Mouse (Mus musculus) heart, embryonic 14.5 days (tissue): ENCODE measurements at regions not wholly inside any gene's neighbourhood (a gene's known extent, or its start where the extent isn't known, plus 50 kb on each side); places are given as distances from the start of the nearest gene placed in this dataset.

Experiments
- ATAC-seq: fragments of 200-750 bp; cut with Nextera tagmentation; 2 replicates; pipeline ENCODE4 v1.8.0; 2017; ENCODE audit warnings: low read depth, moderate TSS enrichment; ENCODE audit not compliant: insufficient number of reproducible peaks, insufficient read depth, low FRiP score
- H3K27ac ChIP-seq, 2 experiments: fragments of 200-500 bp in 1 of 2; fragments of 300-500 bp in 1 of 2; sonication (generic) in 1 of 2; replicated peaks in 1 of 2; 2 replicates each; pipeline ENCODE4 v1.5.1; 2012 to 2014; ENCODE audit warnings: low read depth in 2 of 2, low read length in 2 of 2, control low read depth in 1 of 2, mild to moderate bottlenecking in 1 of 2, mixed read lengths in 1 of 2; ENCODE audit not compliant: control insufficient read depth in 1 of 2, insufficient read depth in 1 of 2
- H3K27me3 ChIP-seq: fragments of 300-500 bp; sonication (generic); 2 replicates; pipeline ENCODE4 v1.6.1; 2014; ENCODE audit warnings: mild to moderate bottlenecking, low read length, control low read depth; ENCODE audit not compliant: control insufficient read depth, insufficient read depth
- H3K36me3 ChIP-seq: fragments of 300-500 bp; sonication (generic); 2 replicates; pipeline ENCODE4 v1.6.1; 2014; ENCODE audit warnings: mild to moderate bottlenecking, control low read depth, low read length, mixed read lengths; ENCODE audit not compliant: control insufficient read depth, insufficient read depth
- H3K4me1 ChIP-seq, 2 experiments: fragments of 200-500 bp in 1 of 2; fragments of 300-500 bp in 1 of 2; sonication (generic) in 1 of 2; 2 replicates each; pipeline ENCODE4 v1.6.1; 2012 to 2014; ENCODE audit warnings: low read length in 2 of 2, control low read depth in 1 of 2, mixed read lengths in 1 of 2; ENCODE audit not compliant: control insufficient read depth in 2 of 2, insufficient read depth in 2 of 2
- H3K4me2 ChIP-seq: fragments of 300-500 bp; sonication (generic); 2 replicates; pipeline ENCODE4 v1.6.1; 2014; ENCODE audit warnings: mild to moderate bottlenecking, low read length
- H3K4me3 ChIP-seq, 2 experiments: fragments of 200-500 bp in 1 of 2; fragments of 300-500 bp in 1 of 2; sonication (generic) in 1 of 2; 2 replicates each; pipeline ENCODE4 v1.5.1; 2012 to 2014; ENCODE audit warnings: low read length in 2 of 2, mild to moderate bottlenecking in 2 of 2, control low read depth in 1 of 2, low read depth in 1 of 2, moderate library complexity in 1 of 2; ENCODE audit not compliant: control insufficient read depth in 1 of 2, insufficient read depth in 1 of 2
- H3K9ac ChIP-seq: fragments of 300-500 bp; sonication (generic); 2 replicates; pipeline ENCODE4 v1.6.1; 2014; ENCODE audit warnings: mild to moderate bottlenecking, low read length
- H3K9me3 ChIP-seq: fragments of 300-500 bp; sonication (generic); 2 replicates; pipeline ENCODE4 v1.6.1; 2016; ENCODE audit warnings: low read length, control low read depth; ENCODE audit not compliant: control insufficient read depth
- WGBS: fragments of 180-500 bp; shearing (Covaris S2); extraction: QIAGEN DNeasy Blood & Tissue Kit; methylation state at CpG from one replicate; pipeline ENCODE4 v1.1.7; 2014; 5-methylcytosine and 5-hydroxymethylcytosine counted together

DNA sequence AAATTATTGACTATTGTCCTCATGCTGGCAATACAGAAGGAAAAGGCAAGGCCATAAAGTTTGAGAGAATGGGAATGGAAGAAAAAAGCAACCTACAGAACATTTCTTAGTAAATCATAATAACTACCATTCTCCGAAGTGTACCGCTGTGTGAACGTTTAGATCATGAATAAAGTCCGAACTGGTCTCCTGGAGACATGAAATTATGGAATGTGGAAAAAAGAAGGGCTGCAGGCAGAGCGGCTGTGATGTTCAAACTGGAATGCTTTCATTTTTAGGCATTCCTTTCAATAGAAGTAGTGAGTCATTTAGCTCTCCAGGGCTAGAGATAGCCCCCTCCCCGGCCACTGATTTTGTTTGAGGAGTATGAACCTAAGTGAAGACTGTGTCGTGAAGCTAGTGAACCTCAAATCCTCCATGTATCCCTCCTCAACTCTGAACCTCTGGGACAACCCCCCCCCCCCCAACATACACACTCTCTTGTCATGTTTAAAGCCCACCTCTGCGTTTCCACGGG is 202.9 kb upstream of the Krr1 start:
- H3K9ac ChIP-seq, result no peak overlapping the region
- no peak overlapping the region for H3K27ac ChIP-seq
- H3K27me3 ChIP-seq, result no peaks in the 10 kb centered on the region
- no peaks in the 10 kb centered on the region for H3K9me3 ChIP-seq
- peaks cover 8 to 21% of the 10 kb centered on the region in 2 experiments for H3K4me1 ChIP-seq
- no peak overlapping the region for H3K4me3 ChIP-seq
- 71% methylated on average over 9 of the region's 9 CpGs for WGBS
- H3K4me2 ChIP-seq, result no peak overlapping the region
- H3K36me3 ChIP-seq, result no peaks in the 10 kb centered on the region
- ATAC-seq, result no peak

DNA sequence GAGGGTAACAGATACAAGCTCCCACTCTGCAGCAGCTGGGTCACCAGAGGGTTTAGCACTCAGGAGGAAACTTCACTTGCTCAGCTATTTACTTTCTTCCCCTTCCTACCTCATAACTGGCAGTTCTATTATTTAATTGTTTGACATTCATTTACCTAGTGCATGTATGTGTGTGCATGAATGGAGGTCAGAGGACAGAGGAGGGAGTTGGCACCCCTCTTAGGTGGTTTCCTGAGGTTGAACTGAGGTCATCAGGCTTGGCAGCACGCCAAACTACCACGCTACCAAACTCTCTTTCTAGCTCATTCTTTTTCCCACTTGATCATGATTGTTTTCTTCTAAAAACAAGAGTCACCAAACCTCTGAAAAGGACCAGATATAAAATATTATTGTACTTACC is 202.4 kb upstream of the Krr1 start:
- Histone ChIP-seq H3K27me3 (no peaks in the 10 kb centered on the region), H3K27ac (no peak overlapping the region), H3K9me3 (no peaks in the 10 kb centered on the region), H3K9ac (no peak overlapping the region), H3K4me2 (no peak overlapping the region), H3K36me3 (no peaks in the 10 kb centered on the region), H3K4me3 (no peak overlapping the region), H3K4me1 (peaks cover 8 to 21% of the 10 kb centered on the region in 2 experiments)
- ATAC-seq, result no peak
- 54% methylated on average over 2 of the region's 2 CpGs for WGBS

DNA sequence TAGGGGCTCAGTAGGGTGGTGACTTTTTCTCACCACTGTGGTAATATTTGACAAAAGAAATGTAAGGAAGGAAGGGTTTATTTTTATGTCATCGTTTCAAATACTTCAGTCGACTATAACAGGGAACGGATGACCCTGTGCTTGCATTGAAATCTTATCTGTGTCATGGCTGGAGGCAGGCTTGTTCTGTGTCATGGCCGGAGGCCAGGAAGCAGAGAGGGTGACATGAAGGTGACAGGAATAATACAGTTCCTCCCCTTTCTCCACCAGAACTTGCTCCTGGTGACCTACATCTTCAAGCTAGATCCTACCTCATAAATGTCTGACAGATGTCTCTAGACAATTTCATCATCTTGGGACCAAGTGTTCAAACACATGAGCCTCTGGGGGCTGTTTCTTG is 201.5 kb upstream of the Krr1 start:
- 9% methylated on average over 4 of the region's 4 CpGs for WGBS
- ATAC-seq, result no peak; the same call in 1 of the 2 replicates

DNA sequence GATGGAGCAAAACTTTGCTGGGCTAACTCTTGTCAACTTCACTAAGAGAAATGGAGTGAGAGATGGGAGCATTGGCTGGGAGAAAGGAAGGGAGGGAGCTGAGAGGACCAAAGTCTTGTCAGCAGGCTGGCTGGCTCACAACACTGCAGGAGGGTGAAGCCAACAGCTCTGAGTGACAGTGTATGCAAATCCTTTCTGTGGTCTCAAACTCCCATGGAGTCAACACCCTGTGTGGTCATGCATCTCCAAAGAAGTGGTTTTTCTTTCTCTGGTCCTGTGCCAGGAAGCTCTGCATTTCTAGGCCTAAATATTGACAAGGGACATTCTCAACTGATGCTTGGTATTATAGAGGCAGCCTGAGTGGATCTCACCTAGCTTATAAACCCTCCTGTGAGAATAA is 194.9 kb upstream of the Krr1 start:
- Histone ChIP-seq H3K36me3 (no peaks in the 10 kb centered on the region), H3K27me3 (no peaks in the 10 kb centered on the region), H3K9me3 (no peaks in the 10 kb centered on the region), H3K4me1 (no peaks in the 10 kb centered on the region), H3K4me3 (no peak overlapping the region), H3K4me2 (no peak overlapping the region), H3K9ac (no peak overlapping the region), H3K27ac (no peak overlapping the region)
- no peak for ATAC-seq

More for the DNA sequence above, 201.5 kb upstream of the Krr1 start:
- Histone ChIP-seq H3K4me2 (no peak overlapping the region; the same call in 1 of the 2 replicates), H3K27ac (peak overlapping the region in 1 of 2 experiments; percentile 60; a peak in 2 of 4 replicates), H3K4me1 (peaks cover 8 to 21% of the 10 kb centered on the region in 2 experiments), H3K4me3 (no peak overlapping the region), H3K9me3 (no peaks in the 10 kb centered on the region), H3K27me3 (no peaks in the 10 kb centered on the region), H3K36me3 (no peaks in the 10 kb centered on the region), H3K9ac (no peak overlapping the region)

DNA sequence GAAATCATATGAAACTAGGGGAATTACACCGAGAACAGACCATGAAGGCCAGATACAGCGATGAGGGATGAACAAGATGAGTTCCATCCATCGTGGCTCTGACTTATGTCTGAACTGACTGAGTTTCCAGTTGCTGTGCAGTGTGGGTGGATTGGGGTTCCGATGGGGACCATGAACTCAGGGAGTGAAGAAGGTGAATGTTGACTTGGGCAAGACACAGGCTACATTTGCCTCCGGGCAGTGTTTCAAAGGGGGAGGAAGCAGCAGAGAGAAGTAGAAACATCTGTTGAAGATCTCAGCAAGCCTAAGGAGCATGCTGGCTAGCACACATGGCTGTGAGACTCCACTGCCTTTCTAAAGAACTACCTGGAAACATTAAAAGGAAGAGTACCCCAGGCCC is 194.4 kb upstream of the Krr1 start:
- no peaks in the 10 kb centered on the region for H3K9me3 ChIP-seq
- no peak for ATAC-seq
- H3K4me2 ChIP-seq, result no peak overlapping the region
- H3K9ac ChIP-seq, result no peak overlapping the region
- H3K27me3 ChIP-seq, result no peaks in the 10 kb centered on the region
- H3K27ac ChIP-seq, result no peak overlapping the region
- H3K36me3 ChIP-seq, result no peaks in the 10 kb centered on the region
- WGBS, result 77% methylated on average over 5 of the region's 5 CpGs
- H3K4me3 ChIP-seq, result no peak overlapping the region
- H3K4me1 ChIP-seq, result no peaks in the 10 kb centered on the region

DNA sequence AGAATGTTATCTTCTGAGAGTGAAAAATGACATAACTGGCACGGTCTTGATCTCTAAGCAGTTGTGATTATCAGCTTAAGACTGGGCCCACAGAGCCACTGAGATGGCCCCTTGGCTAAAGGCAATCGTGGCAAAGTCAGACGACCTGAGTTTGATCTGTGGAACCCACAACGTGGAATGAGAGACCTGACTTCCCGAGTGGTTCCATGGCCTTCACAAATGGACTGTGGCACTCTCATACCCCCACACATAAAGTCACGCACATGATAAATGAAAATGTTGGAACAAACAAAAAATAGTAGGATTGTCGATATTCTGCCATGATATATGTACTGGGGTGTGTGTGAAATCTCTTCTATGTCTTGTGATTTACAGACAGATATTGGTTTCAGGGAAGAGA is 192.5 kb upstream of the Krr1 start:
- peaks cover 2 to 3% of the 10 kb centered on the region in 2 experiments; a peak in 3 of 4 replicates for H3K4me1 ChIP-seq
- H3K4me3 ChIP-seq, result no peak overlapping the region
- H3K27me3 ChIP-seq, result no peaks in the 10 kb centered on the region
- H3K27ac ChIP-seq, result no peak overlapping the region
- no peaks in the 10 kb centered on the region for H3K9me3 ChIP-seq
- no peak overlapping the region for H3K9ac ChIP-seq
- no peaks in the 10 kb centered on the region for H3K36me3 ChIP-seq
- no peak for ATAC-seq
- no peak overlapping the region for H3K4me2 ChIP-seq
- WGBS, result 90% methylated on average over 7 of the region's 7 CpGs

GRCm38 (mm10) chr10:111782195-111782810 is 190.2 kb upstream of the Krr1 start:
- Histone ChIP-seq H3K4me3 (no peak overlapping the region), H3K9ac (no peak overlapping the region), H3K4me2 (no peak overlapping the region), H3K9me3 (no peaks in the 10 kb centered on the region), H3K36me3 (no peaks in the 10 kb centered on the region), H3K27ac (no peak overlapping the region), H3K27me3 (no peaks in the 10 kb centered on the region), H3K4me1 (peaks cover 2 to 3% of the 10 kb centered on the region in 2 experiments; a peak in 3 of 4 replicates)
- no peak for ATAC-seq
- 77% methylated on average over 22 of the region's 22 CpGs for WGBS

DNA sequence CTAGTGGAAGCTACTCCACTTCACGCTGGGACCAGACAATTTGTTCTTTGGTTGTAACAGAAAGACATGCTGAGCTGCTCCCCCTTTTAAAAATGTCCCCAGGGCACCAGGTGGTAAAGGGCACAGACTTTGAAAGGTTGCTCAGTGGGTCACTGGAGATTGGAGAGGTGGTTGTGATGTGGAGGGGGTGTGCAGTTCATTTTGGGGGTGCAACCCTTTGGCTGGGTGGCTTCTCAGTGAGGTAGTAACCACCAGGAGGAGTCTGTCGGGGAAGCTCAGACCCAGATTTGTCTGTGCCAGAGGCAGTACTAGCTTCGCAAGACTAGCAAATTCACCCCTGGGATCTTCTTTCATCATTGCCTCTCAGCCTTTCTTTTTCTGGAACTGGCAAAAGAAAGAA is 189.0 kb upstream of the Krr1 start:
- Histone ChIP-seq H3K4me3 (no peak overlapping the region), H3K9me3 (no peaks in the 10 kb centered on the region), H3K27ac (no peak overlapping the region), H3K4me2 (no peak overlapping the region), H3K36me3 (no peaks in the 10 kb centered on the region), H3K9ac (no peak overlapping the region), H3K27me3 (no peaks in the 10 kb centered on the region), H3K4me1 (peaks cover 2 to 3% of the 10 kb centered on the region in 2 experiments; a peak in 3 of 4 replicates)
- 81% methylated on average over 3 of the region's 3 CpGs for WGBS
- no peak for ATAC-seq
